Mouse (Mus musculus): ENCODE data around the gene Moxd2. TPM values are rescaled to one million over a fixed set of nuclear protein-coding genes. Genes with fewer than 3 reads are reported as not detected.

Moxd2 gene
- polyA plus RNA-seq, 1 experiment from 2014 or later: not detected

GRCm38 (mm10) chr6:40845283-40845682 is 42.0 kb downstream of the Moxd2 start:
- no peak overlapping the region for H3K9ac ChIP-seq (ENCODE audit: low read depth, low read length)
- H3K27me3 ChIP-seq (replicated peaks; ENCODE audit: control insufficient read depth, insufficient read depth, low read length): no peaks in the 10 kb centered on the region
- no peak overlapping the region for H3K4me2 ChIP-seq (replicated peaks; ENCODE audit: low read depth)
- no peak overlapping the region for H3K4me3 ChIP-seq (ENCODE audit: low read depth, low read length)
- H3K27ac ChIP-seq (ENCODE audit: low read depth, low read length): no peak overlapping the region
- no peaks in the 10 kb centered on the region for H3K9me3 ChIP-seq (ENCODE audit: control insufficient read depth)
- ATAC-seq: no peak
- 0 out of 2 replicates have a peak, but pooled peaks have one; percentile 5 for TF ChIP-seq CTCF (IDR thresholded peaks at IDR 0.05; ENCODE audit: low read depth)
- no peaks in the 10 kb centered on the region for H3K4me1 ChIP-seq (replicated peaks; ENCODE audit: control insufficient read depth, insufficient read depth, low read length)
- peaks cover 7% of the 10 kb centered on the region for H3K36me3 ChIP-seq (ENCODE audit: control insufficient read depth, insufficient read depth)

Other genes with a start within 250 kb of the Moxd2 start
- gene Prss58, start 12.9 kb upstream of the Moxd2 start, polyA plus RNA-seq (2015; fragmentation: Nextera tagmentation; extraction: Ambion mirVana): not detected in 2 replicates
- not detected in 2 replicates for gene 1700074P13Rik, start 53.1 kb upstream of the Moxd2 start, polyA plus RNA-seq (2015; fragmentation: Nextera tagmentation; extraction: Ambion mirVana)
- gene Gm4744, start 64.4 kb upstream of the Moxd2 start, polyA plus RNA-seq (2015; fragmentation: Nextera tagmentation; extraction: Ambion mirVana): 0.20 and 0.26 TPM in 2 replicates
- gene 1810009J06Rik, start 77.3 kb upstream of the Moxd2 start, polyA plus RNA-seq (2015; fragmentation: Nextera tagmentation; extraction: Ambion mirVana): 2.3 and 2.5 TPM in 2 replicates
- gene Gm2663, start 112.0 kb upstream of the Moxd2 start, polyA plus RNA-seq (2015; fragmentation: Nextera tagmentation; extraction: Ambion mirVana): 0.93 and 2.5 TPM in 2 replicates
- 2.2 and 5.2 TPM in 2 replicates for gene 2210010C04Rik, start 148.0 kb upstream of the Moxd2 start, polyA plus RNA-seq (2015; fragmentation: Nextera tagmentation; extraction: Ambion mirVana)

Measured in intestine, postnatal 0 days (tissue).